In genomic region chr19:53528752-53529454, GRCm38 (mm10) we compare ENCODE assay signal across 8 mouse cellular contexts. TPM values are rescaled to one million over a fixed set of nuclear protein-coding genes. Genes with fewer than 3 reads are reported as not detected.
DNase-seq lines count a peak whose midpoint lies in the region; ATAC-seq lines count a peak whose summit lies in the region.

Gene Dusp5, plus strand, starts transcription at chr19:53529109.

- whole genome bisulfite sequencing in heart, embryonic 13.5 days = under 1% methylated on average over 83 of the region's 84 CpGs
- under 1% methylated on average over 83 of the region's 84 CpGs for WGBS in liver, embryonic 12.5 days (ENCODE audit: insufficient replicate concordance)
- WGBS in stomach, embryonic 15.5 days = under 1% methylated on average over 82 of the region's 84 CpGs

- no peaks in the 10 kb centered on the region for H3K9me3 ChIP-seq in heart, embryonic 13.5 days
- H3K9me3 ChIP-seq in liver, embryonic 12.5 days (replicated peaks) = no peaks in the 10 kb centered on the region
- H3K9me3 ChIP-seq in stomach, embryonic 15.5 days = no peaks in the 10 kb centered on the region

- H3K9ac ChIP-seq in heart, embryonic 13.5 days = peak within 1 kb of the TSS; percentile 88
- peak within 1 kb of the TSS; percentile 64 for H3K9ac ChIP-seq in liver, embryonic 12.5 days
- peak within 1 kb of the TSS; percentile 63 for H3K9ac ChIP-seq in stomach, embryonic 15.5 days

- peak; percentile 95 for ATAC-seq in erythroid progenitor cell, adult 5-6 weeks (replicated peaks; ENCODE audit: low FRiP score, poor library complexity, severe bottlenecking)
- peak; percentile 85 for ATAC-seq in heart, embryonic 13.5 days (ENCODE audit: extremely low read depth, insufficient number of reproducible peaks, low FRiP score, low TSS enrichment)
- ATAC-seq in liver, embryonic 12.5 days = peak; percentile 92
- ATAC-seq in stomach, embryonic 15.5 days (ENCODE audit: insufficient read depth, low FRiP score, low read depth) = peak; percentile 92

- H3K4me3 ChIP-seq in heart, embryonic 13.5 days = peak within 1 kb of the TSS; percentile 78
- peak within 1 kb of the TSS; percentile 62 for H3K4me3 ChIP-seq in liver, embryonic 12.5 days
- peak within 1 kb of the TSS; percentile 73 for H3K4me3 ChIP-seq in stomach, embryonic 15.5 days (replicated peaks)

- H3K27me3 ChIP-seq in heart, embryonic 13.5 days (replicated peaks) = no peaks in the 10 kb centered on the region
- peaks cover 59% of the 10 kb centered on the region for H3K27me3 ChIP-seq in liver, embryonic 12.5 days (replicated peaks)
- H3K27me3 ChIP-seq in stomach, embryonic 15.5 days (replicated peaks) = peaks cover 5% of the 10 kb centered on the region; the same call in 1 of the 2 replicates

- DNase-seq in CD4-positive helper T cell, adult 2 months (ENCODE audit: low read depth, low spot score) = peak; percentile 99
- peak; percentile 88 for DNase-seq in brain, embryonic 18.5 days (ENCODE audit: low read depth, low spot score)
- DNase-seq in kidney, postnatal 10 days = peak; percentile 98
- peak; percentile 100 for DNase-seq in natural killer cell, adult 2 months (ENCODE audit: low spot score in 2 of 2)

- peaks cover 3% of the 10 kb centered on the region for H3K36me3 ChIP-seq in heart, embryonic 13.5 days
- no peaks in the 10 kb centered on the region for H3K36me3 ChIP-seq in liver, embryonic 12.5 days
- H3K36me3 ChIP-seq in stomach, embryonic 15.5 days = no peaks in the 10 kb centered on the region

- H3K27ac ChIP-seq in heart, embryonic 13.5 days (replicated peaks) = peak within 1 kb of the TSS; percentile 81
- H3K27ac ChIP-seq in liver, embryonic 12.5 days = 0 out of 2 replicates have a peak within 1 kb of the TSS, but pooled peaks have one; percentile 10
- H3K27ac ChIP-seq in stomach, embryonic 15.5 days = no peak within 1 kb of the TSS

- H3K4me1 ChIP-seq in heart, embryonic 13.5 days = peaks cover 45% of the 10 kb centered on the region
- peaks cover 43% of the 10 kb centered on the region for H3K4me1 ChIP-seq in liver, embryonic 12.5 days
- peaks cover 15% of the 10 kb centered on the region for H3K4me1 ChIP-seq in stomach, embryonic 15.5 days

- peak within 1 kb of the TSS; percentile 94 for H3K4me2 ChIP-seq in heart, embryonic 13.5 days
- peak within 1 kb of the TSS; percentile 96 for H3K4me2 ChIP-seq in liver, embryonic 12.5 days
- H3K4me2 ChIP-seq in stomach, embryonic 15.5 days = peak within 1 kb of the TSS; percentile 81

RNA-seq across cellular contexts. Expression of gene Dusp5, which starts in this region (rescaled TPM):
- total RNA-seq in erythroid progenitor cell, adult 5-6 weeks (2015; ENCODE audit: low replicate concordance) = 2.5 and 4.0 TPM in 2 replicates
- 0.90 and 0.91 TPM in 2 replicates for total RNA-seq in erythroid progenitor cell, adult 5-6 weeks (2017; ENCODE audit: low replicate concordance)
- 7.8 and 8.0 TPM in 2 replicates for polyA plus RNA-seq in heart, embryonic 13.5 days (2015; fragmentation: Nextera tagmentation; extraction: Ambion mirVana)
- polyA plus RNA-seq in liver, embryonic 12.5 days (2016; fragmentation: Nextera tagmentation; extraction: Ambion mirVana) = 5.7 and 5.9 TPM in 2 replicates
- 7.2 and 7.4 TPM in 2 replicates for polyA plus RNA-seq in stomach, embryonic 15.5 days (2015; fragmentation: Nextera tagmentation; extraction: Ambion mirVana)
